Mouse (Mus musculus): ENCODE measurements around the gene Naaa.

GRCm38 (mm10) chr5:92218915-92219793 is 58.8 kb downstream of the Naaa start:
- no peak for TF ChIP-seq CTCF (IDR thresholded peaks at IDR 0.05; ENCODE audit: low read depth)
- TF ChIP-seq EP300 (IDR thresholded peaks at IDR 0.05; ENCODE audit: low read depth): no peak
